ENCODE assay signal across 8 mouse cellular contexts in genomic region chr9:107553541-107554318, GRCm38 (mm10). TPM values are rescaled to one million over a fixed set of nuclear protein-coding genes. Genes with fewer than 3 reads are reported as not detected.
DNase-seq lines count a peak whose midpoint lies in the region; ATAC-seq lines count a peak whose summit lies in the region.

No protein-coding gene starts in this region.

- 7% methylated on average over 37 of the region's 37 CpGs for WGBS in hindbrain, embryonic 12.5 days
- WGBS in liver, embryonic 16.5 days (ENCODE audit: insufficient replicate concordance): 4% methylated on average over 37 of the region's 37 CpGs
- 5% methylated on average over 37 of the region's 37 CpGs for WGBS in stomach, embryonic 14.5 days

- H3K4me2 ChIP-seq in hindbrain, embryonic 12.5 days (replicated peaks): peak overlapping the region; percentile 93
- H3K4me2 ChIP-seq in liver, embryonic 16.5 days (ENCODE audit: low read depth, low read length): peak overlapping the region; percentile 93
- H3K4me2 ChIP-seq in stomach, embryonic 14.5 days (replicated peaks; ENCODE audit: low read depth, low read length): peak overlapping the region; percentile 95

- peak; percentile 9; the same call in 1 of the 2 replicates for ATAC-seq in cerebellum, adult (ENCODE audit: insufficient number of reproducible peaks, low FRiP score, low TSS enrichment)
- peak; percentile 80 for ATAC-seq in hindbrain, embryonic 12.5 days (ENCODE audit: low FRiP score)
- peak; percentile 19 for ATAC-seq in liver, embryonic 16.5 days (ENCODE audit: low read depth)
- ATAC-seq in stomach, embryonic 14.5 days (ENCODE audit: insufficient number of reproducible peaks, insufficient read depth, low FRiP score, low read depth): no peak; the same call in 1 of the 2 replicates

- no peak for DNase-seq in cerebellum, adult 8-10 months
- DNase-seq in thymus, adult 18-20 months: peak; percentile 63 to 70
- no peak for DNase-seq in thymus, postnatal 25 days
- no peak for DNase-seq in urinary bladder, postnatal 4 days (ENCODE audit: low spot score in 2 of 2)

- peak overlapping the region; percentile 66 for H3K4me3 ChIP-seq in hindbrain, embryonic 12.5 days
- peak overlapping the region; percentile 80 for H3K4me3 ChIP-seq in liver, embryonic 16.5 days (ENCODE audit: low read depth, low read length)
- peak overlapping the region; percentile 74 for H3K4me3 ChIP-seq in stomach, embryonic 14.5 days (ENCODE audit: low read depth, low read length)

- H3K36me3 ChIP-seq in hindbrain, embryonic 12.5 days: peaks cover 18% of the 10 kb centered on the region
- H3K36me3 ChIP-seq in liver, embryonic 16.5 days (ENCODE audit: control insufficient read depth, insufficient read depth): peaks cover 13% of the 10 kb centered on the region
- peaks cover 18% of the 10 kb centered on the region for H3K36me3 ChIP-seq in stomach, embryonic 14.5 days (ENCODE audit: control insufficient read depth, insufficient read depth, low read length)

- H3K9me3 ChIP-seq in hindbrain, embryonic 12.5 days (replicated peaks): no peaks in the 10 kb centered on the region
- H3K9me3 ChIP-seq in liver, embryonic 16.5 days (replicated peaks; ENCODE audit: control insufficient read depth, low read length): no peaks in the 10 kb centered on the region
- no peaks in the 10 kb centered on the region for H3K9me3 ChIP-seq in stomach, embryonic 14.5 days (ENCODE audit: control insufficient read depth, low read depth, low read length)

- peak overlapping the region; percentile 82 for H3K27ac ChIP-seq in hindbrain, embryonic 12.5 days
- peak overlapping the region; percentile 37 for H3K27ac ChIP-seq in liver, embryonic 16.5 days (ENCODE audit: low read length)
- H3K27ac ChIP-seq in stomach, embryonic 14.5 days (ENCODE audit: low read length): peak overlapping the region; percentile 78

- peaks cover 43% of the 10 kb centered on the region for H3K27me3 ChIP-seq in hindbrain, embryonic 12.5 days
- H3K27me3 ChIP-seq in liver, embryonic 16.5 days (ENCODE audit: control insufficient read depth, insufficient read depth, low read depth, low read length): peaks cover 20% of the 10 kb centered on the region; the same call in 1 of the 2 replicates
- H3K27me3 ChIP-seq in stomach, embryonic 14.5 days (ENCODE audit: control insufficient read depth, insufficient read depth, low read length): no peaks in the 10 kb centered on the region

- H3K9ac ChIP-seq in hindbrain, embryonic 12.5 days: peak overlapping the region; percentile 65
- H3K9ac ChIP-seq in liver, embryonic 16.5 days (ENCODE audit: low read depth, low read length): peak overlapping the region; percentile 69
- peak overlapping the region; percentile 41; the same call in 1 of the 2 replicates for H3K9ac ChIP-seq in stomach, embryonic 14.5 days (replicated peaks; ENCODE audit: low read depth, low read length)

- H3K4me1 ChIP-seq in hindbrain, embryonic 12.5 days: peaks cover 39% of the 10 kb centered on the region
- peaks cover 46% of the 10 kb centered on the region for H3K4me1 ChIP-seq in liver, embryonic 16.5 days (ENCODE audit: control insufficient read depth, low read depth, low read length)
- peaks cover 46% of the 10 kb centered on the region for H3K4me1 ChIP-seq in stomach, embryonic 14.5 days (ENCODE audit: control insufficient read depth, insufficient read depth, low read length)

RNA-seq across cellular contexts. Expression of gene Rassf1, which starts 2.4 kb away (rescaled TPM):
- 37.3 and 39.9 TPM in 2 replicates for polyA plus RNA-seq in hindbrain, embryonic 12.5 days (2016; fragmentation: Nextera tagmentation; extraction: Ambion mirVana)
- polyA plus RNA-seq in liver, embryonic 16.5 days (2015; fragmentation: Nextera tagmentation; extraction: Ambion mirVana): 15.9 and 16.5 TPM in 2 replicates
- polyA plus RNA-seq in stomach, embryonic 14.5 days (2014; fragmentation: Nextera tagmentation; extraction: Ambion mirVana): 53.6 and 54.1 TPM in 2 replicates

RNA-seq across cellular contexts. Expression of gene Zmynd10, which starts 6.6 kb away (rescaled TPM):
- polyA plus RNA-seq in hindbrain, embryonic 12.5 days (2016; fragmentation: Nextera tagmentation; extraction: Ambion mirVana): 3.6 and 4.3 TPM in 2 replicates
- 1.7 and 2.4 TPM in 2 replicates for polyA plus RNA-seq in liver, embryonic 16.5 days (2015; fragmentation: Nextera tagmentation; extraction: Ambion mirVana)
- 0.52 and 0.74 TPM in 2 replicates for polyA plus RNA-seq in stomach, embryonic 14.5 days (2014; fragmentation: Nextera tagmentation; extraction: Ambion mirVana)

RNA-seq across cellular contexts. Expression of gene Tusc2, which starts 9.3 kb away (rescaled TPM):
- 84.8 and 87.0 TPM in 2 replicates for polyA plus RNA-seq in hindbrain, embryonic 12.5 days (2016; fragmentation: Nextera tagmentation; extraction: Ambion mirVana)
- 29.1 and 29.4 TPM in 2 replicates for polyA plus RNA-seq in liver, embryonic 16.5 days (2015; fragmentation: Nextera tagmentation; extraction: Ambion mirVana)
- polyA plus RNA-seq in stomach, embryonic 14.5 days (2014; fragmentation: Nextera tagmentation; extraction: Ambion mirVana): 36.2 and 40.3 TPM in 2 replicates

RNA-seq across cellular contexts. Expression of gene Nprl2, which starts 11.7 kb away (rescaled TPM):
- 47.5 and 50.5 TPM in 2 replicates for polyA plus RNA-seq in hindbrain, embryonic 12.5 days (2016; fragmentation: Nextera tagmentation; extraction: Ambion mirVana)
- 12.1 and 12.5 TPM in 2 replicates for polyA plus RNA-seq in liver, embryonic 16.5 days (2015; fragmentation: Nextera tagmentation; extraction: Ambion mirVana)
- polyA plus RNA-seq in stomach, embryonic 14.5 days (2014; fragmentation: Nextera tagmentation; extraction: Ambion mirVana): 44.7 and 46.0 TPM in 2 replicates

RNA-seq across cellular contexts. Expression of gene Cyb561d2, which starts 11.7 kb away (rescaled TPM):
- 21.9 and 22.6 TPM in 2 replicates for polyA plus RNA-seq in hindbrain, embryonic 12.5 days (2016; fragmentation: Nextera tagmentation; extraction: Ambion mirVana)
- polyA plus RNA-seq in liver, embryonic 16.5 days (2015; fragmentation: Nextera tagmentation; extraction: Ambion mirVana): 10.6 and 11.2 TPM in 2 replicates
- 23.8 and 29.2 TPM in 2 replicates for polyA plus RNA-seq in stomach, embryonic 14.5 days (2014; fragmentation: Nextera tagmentation; extraction: Ambion mirVana)

Comparison
In these comparisons a context has a peak if more than half of its experiments do, and no peak if none do; other contexts are left out.
1. DNase-seq: peak in thymus, adult 18-20 months (2 of 2); none in cerebellum, adult 8-10 months (single experiment), thymus, postnatal 25 days (single experiment) and urinary bladder, postnatal 4 days (0 of 2).
2. Peak in every context shown above with its lines, with median percentiles within 50 percentile points of each other: H3K27ac ChIP-seq, H3K4me2 ChIP-seq, H3K4me3 ChIP-seq and H3K9ac ChIP-seq.